Mouse (Mus musculus) olfactory bulb, adult 2 months (tissue): ENCODE measurements around the gene Polr3gl. TPM values are rescaled to one million over a fixed set of nuclear protein-coding genes. Genes with fewer than 3 reads are reported as not detected.
A peak's percentile ranks its signal among the peaks of the same experiment; 100 is the strongest.

Experiments used
- H3K27ac ChIP-seq: fragments of 200-500 bp; 2 replicates; pipeline ENCODE4 v1.5.1; 2012; ENCODE audit warnings: low read depth, low read length; ENCODE audit not compliant: insufficient read depth
- H3K4me1 ChIP-seq: fragments of 200-500 bp; 2 replicates; pipeline ENCODE4 v1.6.1; 2012; ENCODE audit warnings: low read length; ENCODE audit not compliant: control insufficient read depth, insufficient read depth
- H3K4me3 ChIP-seq: fragments of 200-500 bp; 2 replicates; pipeline ENCODE4 v1.5.1; 2012; ENCODE audit warnings: mild to moderate bottlenecking, low read depth, low read length, moderate library complexity; ENCODE audit not compliant: insufficient read depth
- CTCF ChIP-seq: fragments of 200-500 bp; IDR thresholded peaks from 2 replicates; pipeline ENCODE4 v1.5.1; 2012; ENCODE audit warnings: low read depth, mild to moderate bottlenecking, low read length, moderate library complexity; ENCODE audit not compliant: insufficient read depth
- POLR2A ChIP-seq: fragments of 200-500 bp; IDR thresholded peaks from 2 replicates; pipeline ENCODE4 v1.6.1; 2012; ENCODE audit warnings: mild to moderate bottlenecking, low read depth, low read length, moderate library complexity; ENCODE audit not compliant: insufficient read depth
- WGBS: fragments of 180-500 bp; shearing (Covaris S2); methylation state at CpG from one replicate; pipeline ENCODE4 v1.1.7; 2018; 5-methylcytosine and 5-hydroxymethylcytosine counted together
- polyA plus RNA-seq: library from polyadenylated mRNA; stranded (reverse); fragments of >200 nt; gene quantifications from 2 replicates; pipeline ENCODE4 v1.2.4, GENCODE M21; 2012; ENCODE audit warnings: low replicate concordance; ENCODE audit not compliant: missing spikeins, insufficient read depth, insufficient read length

Polr3gl gene
- polyA plus RNA-seq = not detected in 2 replicates

- TF ChIP-seq CTCF (no peak), POLR2A (no peak)
- WGBS = 0% methylated on average over 38 of the region's 38 CpGs
- H3K4me3 ChIP-seq = peak within 1 kb of the TSS; percentile 89
- peaks cover 20% of the 10 kb centered on the region for H3K4me1 ChIP-seq
- H3K27ac ChIP-seq = peak within 1 kb of the TSS; percentile 96
Measured at GRCm38 (mm10) chr3:96593790-96594560, at the start of gene Polr3gl. Gene Polr3gl (minus strand): TSS chr3:96594181.

GRCm38 (mm10) chr3:96639219-96639618, 45.2 kb upstream of the Polr3gl start:
- H3K27ac ChIP-seq = no peak overlapping the region
- TF ChIP-seq CTCF (no peak), POLR2A (no peak)
- peaks cover 8% of the 10 kb centered on the region for H3K4me1 ChIP-seq
- H3K4me3 ChIP-seq = no peak overlapping the region
- WGBS = 77% methylated on average over 1 of the region's 1 CpGs

- no peak overlapping the region for H3K27ac ChIP-seq
- H3K4me1 ChIP-seq = peaks cover 8% of the 10 kb centered on the region
- 65% methylated on average over 11 of the region's 11 CpGs for WGBS
- peak overlapping the region; percentile 4; the same call in 1 of the 2 replicates for H3K4me3 ChIP-seq
- no peak for TF ChIP-seq POLR2A
- no peak for TF ChIP-seq CTCF
Measured at GRCm38 (mm10) chr3:96636448-96636847, 42.5 kb upstream of the Polr3gl start.

GRCm38 (mm10) chr3:96635906-96636305, 41.9 kb upstream of the Polr3gl start:
- Histone ChIP-seq H3K4me3 (peak overlapping the region; percentile 84), H3K27ac (peak overlapping the region; percentile 73), H3K4me1 (peaks cover 8% of the 10 kb centered on the region)
- TF ChIP-seq POLR2A (no peak), CTCF (no peak)
- WGBS = 8% methylated on average over 15 of the region's 15 CpGs

GRCm38 (mm10) chr3:96634928-96635879, 41.2 kb upstream of the Polr3gl start, which contains the start of the genes Pex11b and Gm42957:
Gene Pex11b (plus strand): TSS chr3:96635376.
Gene Gm42957 (plus strand): TSS chr3:96635474.
- H3K4me1 ChIP-seq = peaks cover 8% of the 10 kb centered on the region
- peak; percentile 67 for TF ChIP-seq POLR2A
- TF ChIP-seq CTCF = 0 out of 2 replicates have a peak, but pooled peaks have one; percentile 10
- H3K4me3 ChIP-seq = peak within 1 kb of the TSS; percentile 84
- peak within 1 kb of the TSS; percentile 73 for H3K27ac ChIP-seq
- WGBS = 2% methylated on average over 60 of the region's 60 CpGs

GRCm38 (mm10) chr3:96634015-96634414, 40.0 kb upstream of the Polr3gl start:
- no peak overlapping the region for H3K4me3 ChIP-seq
- no peak overlapping the region for H3K27ac ChIP-seq
- TF ChIP-seq CTCF = no peak
- TF ChIP-seq POLR2A = no peak
- WGBS = 85% methylated on average over 1 of the region's 1 CpGs
- H3K4me1 ChIP-seq = peaks cover 8% of the 10 kb centered on the region

GRCm38 (mm10) chr3:96632058-96632457, 38.1 kb upstream of the Polr3gl start:
- H3K27ac ChIP-seq = no peak overlapping the region
- H3K4me3 ChIP-seq = no peak overlapping the region
- peaks cover 9% of the 10 kb centered on the region for H3K4me1 ChIP-seq
- TF ChIP-seq CTCF (no peak), POLR2A (no peak)

- peak within 1 kb of the TSS; percentile 79 for H3K4me3 ChIP-seq
- TF ChIP-seq CTCF (no peak), POLR2A (peak; percentile 86)
- H3K27ac ChIP-seq = peak within 1 kb of the TSS; percentile 83
- H3K4me1 ChIP-seq = peaks cover 2% of the 10 kb centered on the region; the same call in 1 of the 2 replicates
- WGBS = under 1% methylated on average over 48 of the region's 48 CpGs
Measured at GRCm38 (mm10) chr3:96629729-96630600, 36.0 kb upstream of the Polr3gl start, which contains the start of gene Rbm8a. Gene Rbm8a (plus strand): TSS chr3:96629933.
